Mouse (Mus musculus): ENCODE measurements around the gene Zdhhc18.

DNA sequence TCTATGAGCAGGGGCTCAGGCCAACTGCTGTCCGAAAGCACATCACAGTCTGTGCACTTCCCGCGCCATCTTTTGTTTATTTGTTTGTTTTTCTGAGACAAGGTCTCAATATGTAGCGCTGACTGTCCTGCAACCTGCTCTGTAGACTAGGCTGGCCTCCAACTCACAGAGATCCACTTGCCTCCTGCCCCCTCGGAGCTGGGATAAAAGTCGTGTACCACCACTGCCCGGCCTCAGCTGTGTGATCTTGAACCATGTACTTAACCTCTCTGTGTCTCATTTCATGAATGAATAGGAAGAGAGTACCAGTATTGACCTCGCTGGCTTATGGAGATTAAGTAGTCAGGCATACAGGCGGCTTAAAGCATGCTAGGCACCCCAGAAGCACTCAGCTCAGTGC lies 23.3 kb downstream of the Zdhhc18 start:
- TF ChIP-seq CTCF (IDR thresholded peaks at IDR 0.05; ENCODE audit: low read depth) (no peak), EP300 (IDR thresholded peaks at IDR 0.05; ENCODE audit: low read depth) (no peak)
